In the genomic region with DNA sequence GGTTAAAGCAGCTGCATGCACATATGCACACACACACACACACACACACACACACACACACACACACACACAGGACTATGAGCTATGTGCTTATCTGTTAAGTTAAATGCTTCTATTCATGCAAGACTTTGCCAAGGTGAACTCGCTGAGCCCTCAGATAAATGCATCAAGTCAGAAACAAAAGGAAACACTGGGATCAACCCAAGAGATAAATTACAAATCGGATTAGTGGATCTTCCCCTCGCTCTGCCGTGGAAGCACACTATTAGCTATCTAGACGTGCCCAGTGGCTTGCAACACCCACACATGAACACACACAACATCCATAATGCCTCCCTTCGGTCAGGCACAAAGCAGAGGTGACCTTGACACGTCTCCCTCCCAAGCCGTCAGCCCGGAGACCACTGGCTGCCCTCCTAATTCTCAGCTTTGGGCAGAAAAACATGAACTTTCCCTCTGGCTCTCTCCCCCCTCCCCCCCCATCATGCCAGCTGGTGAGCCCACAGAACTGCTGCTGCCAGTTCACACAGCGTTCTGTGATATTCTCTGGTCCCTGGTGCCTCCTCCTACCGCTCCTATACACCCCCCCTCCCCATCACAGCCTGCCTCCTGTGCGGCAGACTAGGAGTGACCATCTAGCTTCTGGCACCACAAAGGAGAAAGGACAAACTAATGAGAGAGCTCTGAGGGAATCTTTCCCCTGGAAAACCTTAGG, we compare ENCODE assay signal across 8 mouse cellular contexts.
A peak's percentile ranks its signal among the peaks of the same experiment; 100 is the strongest.
DNase-seq lines count a peak whose midpoint lies in the region; ATAC-seq lines count a peak whose summit lies in the region.

No protein-coding gene starts in this region.

- peak; percentile 60; the same call in 1 of the 2 replicates for ATAC-seq in cerebellum, adult (ENCODE audit: insufficient number of reproducible peaks, low FRiP score, low TSS enrichment)

- intact Hi-C loops in left cerebral cortex, postnatal 10 days (cut with DNase I), result no loop called here

- no peak for DNase-seq in cerebellum, postnatal 36 days
- DNase-seq in left cerebral cortex, adult 18-20 months (ENCODE audit: low spot score in 2 of 2), result peak; percentile 42 to 58
- DNase-seq in left cerebral cortex, postnatal 10 days (ENCODE audit: extremely low spot score in 1 of 2, low spot score in 2 of 2), result no peak
- peak; percentile 68 to 71 for DNase-seq in layer of hippocampus, postnatal 14 days (ENCODE audit: low spot score in 2 of 2)
- peak; percentile 57 for DNase-seq in retina, postnatal 7 days (ENCODE audit: low read depth, low spot score)
- DNase-seq in adrenal gland, adult (ENCODE audit: inconsistent age in 2 of 2, low spot score in 1 of 2), result no peak
- no peak for DNase-seq in kidney, postnatal 10 days

Comparison
In these comparisons a context has a peak if more than half of its experiments do, and no peak if none do; other contexts are left out.
1. DNase-seq: peak in left cerebral cortex, adult 18-20 months (2 of 2), layer of hippocampus, postnatal 14 days (2 of 2) and retina, postnatal 7 days (single experiment); none in cerebellum, postnatal 36 days (0 of 2), left cerebral cortex, postnatal 10 days (0 of 2), adrenal gland, adult (0 of 2) and kidney, postnatal 10 days (single experiment).